Mouse (Mus musculus): ENCODE results near the gene Gm49361.

DNA sequence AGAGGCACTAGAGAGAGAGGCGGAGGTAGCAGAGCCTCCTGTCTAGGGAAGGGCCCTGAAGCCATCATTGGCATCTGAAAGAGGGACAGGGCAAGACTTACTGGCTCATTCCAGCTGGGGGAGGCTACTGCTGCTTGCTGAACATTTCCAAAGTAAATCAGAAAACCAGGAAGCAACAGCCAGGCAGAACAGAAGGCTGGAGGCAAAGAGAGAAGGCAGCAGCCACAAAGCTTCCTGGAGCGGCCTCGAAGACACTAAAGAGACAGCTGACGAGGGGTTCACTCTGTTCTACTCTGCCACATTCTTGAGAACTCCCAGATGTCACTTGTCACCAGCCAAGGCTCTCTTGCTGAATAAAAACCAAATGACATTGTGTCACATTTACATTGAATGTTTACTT lies 21.4 kb downstream of the Gm49361 start:
- TF ChIP-seq CHD2 (IDR thresholded peaks at IDR 0.05; ENCODE audit: low read length) (no peak), E2F4 (IDR thresholded peaks at IDR 0.05; ENCODE audit: insufficient replicate concordance, low read depth, low read length) (no peak), CTCF (conservative IDR thresholded peaks at IDR 0.05 in 1 of 2, IDR thresholded peaks at IDR 0.05 in 1 of 2; ENCODE audit: low read depth in 2 of 2, low read length in 2 of 2) (no peak), MEF2A (IDR thresholded peaks at IDR 0.05; ENCODE audit: borderline replicate concordance, low read depth, low read length) (no peak)
